ENCODE assay signal across 8 mouse cellular contexts in the genomic region with DNA sequence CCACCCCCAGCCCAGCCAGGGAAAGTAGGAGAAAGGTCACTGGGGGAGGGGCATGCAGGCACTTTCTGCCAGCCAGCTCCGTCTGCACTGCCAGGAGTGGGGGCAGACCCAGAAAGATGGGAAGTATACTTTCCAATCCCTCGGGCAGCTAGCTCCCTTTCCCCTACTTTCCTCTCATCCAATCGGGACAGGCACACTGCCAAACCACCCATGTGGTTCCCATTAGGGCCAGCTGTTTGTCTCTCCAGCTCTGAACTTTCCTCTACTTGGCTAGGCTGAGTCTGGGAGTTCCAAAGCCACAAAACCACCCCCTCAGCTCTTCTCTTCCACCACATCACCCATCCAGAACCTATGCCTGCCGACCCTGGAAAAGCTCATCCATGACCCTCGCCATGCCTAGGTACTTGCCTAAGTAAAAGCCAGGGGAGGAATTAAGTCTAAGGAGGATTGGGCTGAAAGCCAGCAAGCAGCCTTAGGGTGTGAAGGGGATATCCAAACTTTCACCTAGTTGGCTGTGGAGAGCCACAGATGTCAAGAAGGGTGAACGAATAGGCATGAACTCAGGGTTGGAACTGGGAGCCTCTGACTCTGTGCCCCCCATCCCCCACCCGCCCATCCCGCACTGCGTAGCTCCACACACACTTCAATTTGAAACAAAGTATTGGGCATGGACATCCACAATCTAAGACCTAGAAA. TPM values are rescaled to one million over a fixed set of nuclear protein-coding genes. Genes with fewer than 3 reads are reported as not detected.
DNase-seq lines count a peak whose midpoint lies in the region; ATAC-seq lines count a peak whose summit lies in the region.

No protein-coding gene starts in this region.

- no peak overlapping the region for H3K9ac ChIP-seq in hindbrain, embryonic 14.5 days
- H3K9ac ChIP-seq in lung, embryonic 15.5 days: no peak overlapping the region

- H3K4me1 ChIP-seq in hindbrain, embryonic 14.5 days (replicated peaks; ENCODE audit: control insufficient read depth, insufficient read depth, low read length): peaks cover 17% of the 10 kb centered on the region; the same call in 1 of the 2 replicates
- peaks cover 54% of the 10 kb centered on the region for H3K4me1 ChIP-seq in lung, embryonic 15.5 days

- peak; percentile 71; the same call in 1 of the 2 replicates for ATAC-seq in hindbrain, embryonic 14.5 days (ENCODE audit: low FRiP score)
- ATAC-seq in lung, embryonic 15.5 days (ENCODE audit: borderline replicate concordance, extremely low read depth, low FRiP score, low TSS enrichment): peak; percentile 88
- ATAC-seq in monocyte, adult 5-6 weeks (replicated peaks; ENCODE audit: insufficient number of reproducible peaks, low FRiP score, low TSS enrichment, poor library complexity, severe bottlenecking): no peak

- H3K27ac ChIP-seq in hindbrain, embryonic 14.5 days: peak overlapping the region; percentile 57
- H3K27ac ChIP-seq in lung, embryonic 15.5 days: peak overlapping the region; percentile 89

- peak overlapping the region; percentile 82 for H3K4me2 ChIP-seq in hindbrain, embryonic 14.5 days (replicated peaks)
- H3K4me2 ChIP-seq in lung, embryonic 15.5 days: peak overlapping the region; percentile 95

- DNase-seq in adipocyte (ENCODE audit: low spot score): peak; percentile 100
- DNase-seq in cerebellum, postnatal 36 days: peak; percentile 33 to 49
- DNase-seq in frontal cortex, postnatal 36 days (ENCODE audit: low spot score in 2 of 2): peak; percentile 69 to 87
- peak; percentile 78 for DNase-seq in hindbrain, embryonic 14.5 days (ENCODE audit: low spot score)
- peak; percentile 86 to 94 for DNase-seq in layer of hippocampus, postnatal 14 days (ENCODE audit: low spot score in 2 of 2)
- DNase-seq in right cerebral cortex, postnatal 25 days: peak; percentile 73

- H3K36me3 ChIP-seq in hindbrain, embryonic 14.5 days (replicated peaks; ENCODE audit: control insufficient read depth, insufficient read depth): 0 out of 2 replicates have a peak, but pooled peaks cover 4% of the 10 kb centered on the region
- peaks cover 31% of the 10 kb centered on the region for H3K36me3 ChIP-seq in lung, embryonic 15.5 days

- whole genome bisulfite sequencing in hindbrain, embryonic 14.5 days: 63% methylated on average over 9 of the region's 9 CpGs
- WGBS in lung, embryonic 15.5 days: 21% methylated on average over 9 of the region's 9 CpGs

- H3K27me3 ChIP-seq in hindbrain, embryonic 14.5 days (ENCODE audit: control insufficient read depth, insufficient read depth, low read length): no peaks in the 10 kb centered on the region
- H3K27me3 ChIP-seq in lung, embryonic 15.5 days: no peaks in the 10 kb centered on the region

- no peaks in the 10 kb centered on the region for H3K9me3 ChIP-seq in hindbrain, embryonic 14.5 days (ENCODE audit: control insufficient read depth, low read length)
- H3K9me3 ChIP-seq in lung, embryonic 15.5 days: no peaks in the 10 kb centered on the region

- H3K4me3 ChIP-seq in hindbrain, embryonic 14.5 days (replicated peaks; ENCODE audit: low read length): 0 out of 2 replicates have a peak overlapping the region, but pooled peaks have one; percentile 39
- peak overlapping the region; percentile 53 for H3K4me3 ChIP-seq in lung, embryonic 15.5 days

RNA-seq across cellular contexts. Expression of a gene that starts 2.2 kb away (rescaled TPM):
- 19.1 and 25.1 TPM in 2 replicates for polyA plus RNA-seq in hindbrain, embryonic 14.5 days (2014; fragmentation: Nextera tagmentation; extraction: Ambion mirVana)
- 1 to 10 TPM; 4.8 to 5.8 TPM for total RNA-seq in layer of hippocampus, postnatal 14 days (2021)
- polyA plus RNA-seq in lung, embryonic 15.5 days (2015; fragmentation: Nextera tagmentation; extraction: Ambion mirVana): 43.7 and 47.0 TPM in 2 replicates
- 0.29 to 1.2 TPM in 2 of 3 replicates, not detected in the other for total RNA-seq in monocyte, adult 5-6 weeks (2017)

RNA-seq across cellular contexts. Expression of a gene that starts 19.1 kb away (rescaled TPM):
- polyA plus RNA-seq in hindbrain, embryonic 14.5 days (2014; fragmentation: Nextera tagmentation; extraction: Ambion mirVana): 370 and 430 TPM in 2 replicates
- total RNA-seq in layer of hippocampus, postnatal 14 days (2021): 100 to 1,000 TPM; 281 to 286 TPM
- 281 and 306 TPM in 2 replicates for polyA plus RNA-seq in lung, embryonic 15.5 days (2015; fragmentation: Nextera tagmentation; extraction: Ambion mirVana)
- 41.4 to 78.7 TPM (median 59.2 TPM) in 3 replicates for total RNA-seq in monocyte, adult 5-6 weeks (2017)

RNA-seq across cellular contexts. Expression of a gene that starts 30.9 kb away (rescaled TPM):
- 44.7 and 47.7 TPM in 2 replicates for polyA plus RNA-seq in hindbrain, embryonic 14.5 days (2014; fragmentation: Nextera tagmentation; extraction: Ambion mirVana)
- total RNA-seq in layer of hippocampus, postnatal 14 days (2021): 10 to 100 TPM; 45.2 to 48.1 TPM
- 68.0 and 77.8 TPM in 2 replicates for polyA plus RNA-seq in lung, embryonic 15.5 days (2015; fragmentation: Nextera tagmentation; extraction: Ambion mirVana)
- total RNA-seq in monocyte, adult 5-6 weeks (2017): 8.6 to 12.3 TPM (median 10.3 TPM) in 3 replicates

RNA-seq across cellular contexts. Expression of a gene that starts 44.9 kb away (rescaled TPM):
- 580 and 749 TPM in 2 replicates for polyA plus RNA-seq in hindbrain, embryonic 14.5 days (2014; fragmentation: Nextera tagmentation; extraction: Ambion mirVana)
- 100 to 1,000 TPM; 776 to 830 TPM for total RNA-seq in layer of hippocampus, postnatal 14 days (2021)
- 885 and 959 TPM in 2 replicates for polyA plus RNA-seq in lung, embryonic 15.5 days (2015; fragmentation: Nextera tagmentation; extraction: Ambion mirVana)
- total RNA-seq in monocyte, adult 5-6 weeks (2017): 887 to 1,482 TPM (median 1,008 TPM) in 3 replicates

RNA-seq across cellular contexts. Expression of a gene that starts 45.0 kb away (rescaled TPM):
- 487 and 568 TPM in 2 replicates for polyA plus RNA-seq in hindbrain, embryonic 14.5 days (2014; fragmentation: Nextera tagmentation; extraction: Ambion mirVana)
- 100 to 1,000 TPM; 209 to 232 TPM for total RNA-seq in layer of hippocampus, postnatal 14 days (2021)
- 425 and 461 TPM in 2 replicates for polyA plus RNA-seq in lung, embryonic 15.5 days (2015; fragmentation: Nextera tagmentation; extraction: Ambion mirVana)
- total RNA-seq in monocyte, adult 5-6 weeks (2017): 107 to 131 TPM (median 117 TPM) in 3 replicates

Comparison
In these comparisons a context has a peak if more than half of its experiments do, and no peak if none do; other contexts are left out.
1. DNase-seq: peak in every context shown above with its lines; median percentile 100 in adipocyte; 90 in layer of hippocampus, postnatal 14 days; 78 in frontal cortex, postnatal 36 days; 78 in hindbrain, embryonic 14.5 days; 73 in right cerebral cortex, postnatal 25 days; 41 in cerebellum, postnatal 36 days.